Mouse (Mus musculus): ENCODE results near the gene Lrrc3.

DNA sequence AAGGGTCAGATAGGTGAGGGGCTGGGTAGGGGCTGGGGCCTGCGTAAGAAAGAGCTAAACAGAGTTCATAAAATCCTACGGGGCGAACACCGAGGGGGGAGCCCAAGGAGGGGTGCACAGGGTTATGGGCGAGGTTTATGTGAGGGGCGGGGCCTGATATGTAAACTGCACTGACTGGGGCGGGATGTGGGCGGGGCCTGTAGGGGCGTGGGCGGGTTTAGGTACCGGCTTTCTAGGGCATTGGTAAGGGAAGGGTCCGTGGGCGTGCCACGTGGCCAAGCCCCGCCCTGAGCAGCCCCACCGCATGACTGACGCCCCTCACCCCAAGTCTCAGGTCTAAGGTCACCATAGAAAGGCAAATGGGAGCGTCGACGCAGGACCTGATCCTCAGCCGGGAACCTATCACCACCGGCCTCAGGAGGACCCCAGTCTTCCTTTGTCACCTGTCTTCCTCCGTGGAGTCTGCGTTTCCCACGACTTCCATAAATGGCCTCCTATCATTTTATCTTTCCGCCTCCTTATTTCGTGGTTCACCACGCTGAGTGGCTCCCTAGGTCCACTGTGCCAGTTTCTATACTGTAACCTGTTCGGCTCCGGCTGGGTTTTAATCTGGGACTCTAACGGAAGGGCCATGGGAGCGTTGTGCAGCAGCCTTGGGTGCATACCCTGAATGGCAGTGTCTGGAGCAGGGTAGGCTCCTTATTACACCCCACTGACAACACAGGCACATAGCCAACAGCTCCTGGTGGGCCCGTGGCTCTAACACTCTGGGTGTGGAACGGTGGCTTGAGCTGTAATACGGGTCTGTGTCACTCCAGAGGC, 769 bp upstream of the Lrrc3 start:
- no peak for TF ChIP-seq CTCF (IDR thresholded peaks at IDR 0.05; ENCODE audit: control insufficient read depth, insufficient read depth, insufficient read length)
- no peak for TF ChIP-seq MYOD1 (IDR thresholded peaks at IDR 0.05; ENCODE audit: control insufficient read depth, insufficient read length, low read depth)

Data from C2C12 (cell line).